Mouse (Mus musculus) gastrocnemius, postnatal 14 days (tissue): ENCODE measurements around the gene Pla2g5. TPM values are rescaled to one million over a fixed set of nuclear protein-coding genes. Genes with fewer than 3 reads are reported as not detected.

Experiments used
- DNase-seq: peaks from one replicate; pipeline ENCODE4 v3.0.0; 2021; ENCODE audit warnings: mixed read lengths
- intact Hi-C: fragments of 180-260 bp; cut with DNase I; formaldehyde crosslinking; loops from one replicate; pipeline ENCODE4 v1.15.1; 2025; ENCODE audit warnings: low total_unique reads
- total RNA-seq, 2 experiments: library from RNA; stranded (reverse); gene quantifications; 2 replicates each; pipeline ENCODE4 v1.2.3; 2021

The Pla2g5 gene
- total RNA-seq, 2 experiments from 2014 or later: 0.95 to 1.8 TPM

DNA sequence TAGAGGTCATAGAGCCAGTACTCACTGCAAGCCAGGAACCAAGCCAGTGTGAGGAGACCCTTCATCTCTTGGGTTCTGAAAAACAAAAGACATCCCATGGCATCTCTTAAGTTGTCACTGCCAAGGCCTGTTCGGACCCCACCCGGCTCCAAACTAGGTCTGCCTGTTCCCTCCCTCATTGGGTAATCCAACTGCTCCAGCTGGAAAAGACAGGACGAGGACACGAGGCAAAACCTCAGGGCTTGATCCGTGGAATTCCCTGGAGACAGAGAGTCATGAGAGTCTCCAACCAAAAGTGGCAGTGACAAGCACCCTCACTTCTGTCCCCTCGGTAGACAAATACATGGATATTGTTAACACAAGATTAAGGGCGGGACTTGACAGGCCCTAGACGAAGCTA, 57.1 kb downstream of the Pla2g5 start:
- intact Hi-C loops: no loop called here
- no peak for DNase-seq

DNA sequence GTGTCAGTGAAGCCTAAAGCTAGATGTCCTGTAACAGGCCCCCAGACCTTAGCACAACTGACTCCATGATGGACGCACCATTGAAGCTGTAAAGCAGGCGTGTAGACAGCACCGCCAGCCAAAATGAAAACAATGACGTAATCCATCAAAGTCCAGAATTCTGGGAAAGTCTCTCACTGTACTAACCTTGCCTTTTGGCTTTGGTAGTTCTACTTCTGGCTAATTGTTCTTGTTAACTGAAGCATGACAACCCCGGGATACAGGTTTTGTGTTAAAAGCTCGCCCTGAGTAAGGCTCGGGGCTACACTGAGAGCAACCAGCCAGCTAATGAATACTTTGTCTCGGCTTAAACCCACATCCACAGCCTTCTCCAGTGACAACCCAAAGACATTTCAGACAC, 58.0 kb downstream of the Pla2g5 start:
- intact Hi-C loops: no loop called here
- DNase-seq: no peak

DNA sequence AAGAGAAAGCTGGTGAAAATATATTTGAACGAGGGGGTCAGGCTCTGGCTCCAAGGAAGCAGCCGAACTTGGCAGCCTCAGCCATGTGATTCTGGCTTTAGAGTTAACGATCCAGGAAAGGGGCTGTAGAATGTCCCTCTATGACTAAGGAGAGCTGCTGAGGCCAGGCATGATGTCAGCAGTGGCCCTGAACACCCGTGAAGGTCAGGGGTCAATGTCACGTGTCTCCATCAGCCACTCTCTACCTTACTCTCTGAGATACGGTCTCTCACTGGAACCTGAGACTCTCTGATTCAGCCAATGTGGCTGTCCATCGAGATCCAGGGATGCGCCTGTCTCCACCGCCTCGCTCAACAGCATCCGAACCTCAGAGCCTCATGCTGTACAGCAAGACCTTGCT, 60.4 kb downstream of the Pla2g5 start:
- DNase-seq: no peak
- intact Hi-C loops: no loop called here

DNA sequence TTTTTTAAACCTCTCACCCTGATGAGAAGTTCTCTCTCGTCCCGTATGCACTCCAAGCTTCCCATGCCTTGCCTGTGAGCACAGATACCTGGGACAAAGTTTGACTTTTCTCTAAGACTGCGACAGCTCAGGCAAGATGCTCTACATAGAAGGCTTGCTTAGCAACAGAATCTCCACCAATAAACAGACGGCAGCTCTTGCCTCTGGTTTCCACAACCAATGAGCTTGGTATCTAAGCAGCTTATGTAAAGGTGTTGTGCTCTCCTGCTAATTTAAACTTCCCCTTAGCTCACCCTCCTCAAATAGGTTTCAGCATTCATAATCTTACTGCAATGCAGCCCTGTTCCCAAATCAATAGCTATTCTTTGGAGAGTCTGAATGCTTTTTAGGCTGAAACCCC, 61.7 kb downstream of the Pla2g5 start:
- intact Hi-C loops: no loop called here
- DNase-seq: no peak

DNA sequence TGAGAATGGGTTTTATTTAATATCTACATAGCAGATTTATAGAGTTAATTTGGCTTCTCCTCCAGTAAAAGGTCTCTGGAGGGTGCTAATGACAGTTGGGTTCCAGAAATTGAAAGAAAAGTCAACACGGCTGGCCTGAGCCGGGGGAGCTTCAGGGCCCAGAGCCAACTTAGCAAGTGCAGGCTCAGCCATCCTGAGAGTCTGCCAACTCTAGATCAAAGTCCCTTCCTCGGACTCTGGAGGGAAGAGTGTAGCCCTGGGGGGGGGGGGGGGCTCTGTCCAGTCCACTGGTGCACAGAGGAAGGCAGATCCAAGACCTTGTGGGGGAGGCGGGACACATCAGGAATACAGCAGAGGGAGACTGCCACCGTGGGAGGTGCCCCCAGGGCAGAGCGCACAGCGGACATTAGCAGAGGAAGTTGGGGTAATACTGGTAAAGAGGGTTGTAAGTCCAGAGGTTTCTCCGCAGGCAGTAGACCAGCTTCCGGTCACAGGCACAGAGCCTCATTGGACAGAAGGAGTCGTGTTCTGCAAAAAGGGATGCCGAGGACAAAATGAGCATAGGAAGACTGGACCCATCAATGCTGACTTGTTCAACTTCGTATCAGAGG, 63.0 kb downstream of the Pla2g5 start:
- DNase-seq: peak; percentile 39
- intact Hi-C loops: no loop called here

DNA sequence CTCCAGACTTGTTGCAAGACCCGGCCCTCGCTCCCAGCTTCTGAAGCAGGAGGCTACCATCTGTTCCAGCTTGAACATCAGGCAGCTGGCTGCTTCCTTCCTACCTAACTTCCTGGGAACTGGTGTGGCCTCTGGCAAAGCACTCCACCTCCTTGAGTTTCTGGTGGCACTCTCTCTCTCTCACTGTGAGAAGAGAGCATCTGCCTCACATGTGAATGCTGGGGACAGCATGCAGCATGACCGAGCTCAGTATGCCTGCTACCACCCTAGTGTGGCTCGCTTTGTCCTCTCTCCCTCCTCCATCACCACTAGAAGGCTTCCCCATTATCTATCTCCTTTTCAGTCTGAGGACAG, 66.1 kb downstream of the Pla2g5 start:
- intact Hi-C loops: no loop called here
- DNase-seq: no peak

DNA sequence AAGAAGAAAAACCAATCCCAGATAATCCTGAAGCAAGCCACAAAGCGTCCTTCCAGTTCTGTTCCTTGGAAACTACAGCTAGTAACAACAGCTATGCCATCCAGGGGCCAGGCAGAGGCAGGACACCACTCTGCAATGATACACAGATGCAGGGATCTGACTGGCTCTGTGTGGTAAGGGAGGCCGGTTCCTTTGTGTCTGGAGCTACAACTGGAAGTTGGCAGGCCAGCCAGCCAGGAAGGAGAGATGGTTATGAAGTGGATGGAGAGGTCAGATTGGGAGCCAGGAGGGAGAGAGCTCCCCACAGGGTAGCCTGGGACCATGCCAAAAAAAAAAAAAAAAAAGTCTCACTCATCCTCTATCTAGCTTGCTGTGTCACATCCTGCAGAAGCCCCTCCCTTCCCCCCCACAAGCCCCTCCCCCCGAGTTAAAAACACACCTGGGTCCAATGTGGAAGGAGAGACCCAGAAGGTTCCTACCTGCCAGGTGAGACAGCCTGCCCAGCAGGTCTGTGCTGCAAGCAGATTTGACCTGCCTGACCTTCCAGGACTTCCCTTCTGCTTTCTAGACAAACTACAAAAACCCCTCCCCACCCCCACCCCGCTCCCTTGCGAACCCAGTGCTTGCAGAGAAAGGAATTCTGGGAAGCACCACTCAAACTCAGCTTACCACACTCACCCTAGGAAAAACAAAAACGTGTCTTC, 66.6 kb downstream of the Pla2g5 start:
- no peak for DNase-seq
- intact Hi-C loops: no loop called here

DNA sequence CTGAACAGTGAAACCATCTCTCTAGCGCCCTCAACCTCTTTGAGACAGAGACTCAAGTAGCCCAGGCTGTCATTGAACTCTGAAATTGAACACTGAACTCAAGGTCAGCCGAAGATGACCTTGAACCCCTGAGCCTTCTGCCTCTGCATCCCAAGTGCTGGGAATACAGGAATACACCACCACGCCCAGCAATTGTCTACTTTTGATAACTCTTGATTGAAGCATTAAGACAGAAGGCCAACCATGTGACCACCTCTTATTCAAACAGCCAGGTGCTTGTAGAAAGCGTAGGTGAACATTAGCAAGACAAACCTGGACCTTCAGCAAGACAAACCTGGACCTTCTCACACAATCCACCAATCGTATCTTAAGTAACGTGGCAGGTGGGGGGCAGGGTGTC, 68.9 kb downstream of the Pla2g5 start:
- no peak for DNase-seq
- intact Hi-C loops: loop anchor here (5.0 kb wide), 1 partner anchor 47 kb away; no protein-coding TSS in a partner anchor

DNA sequence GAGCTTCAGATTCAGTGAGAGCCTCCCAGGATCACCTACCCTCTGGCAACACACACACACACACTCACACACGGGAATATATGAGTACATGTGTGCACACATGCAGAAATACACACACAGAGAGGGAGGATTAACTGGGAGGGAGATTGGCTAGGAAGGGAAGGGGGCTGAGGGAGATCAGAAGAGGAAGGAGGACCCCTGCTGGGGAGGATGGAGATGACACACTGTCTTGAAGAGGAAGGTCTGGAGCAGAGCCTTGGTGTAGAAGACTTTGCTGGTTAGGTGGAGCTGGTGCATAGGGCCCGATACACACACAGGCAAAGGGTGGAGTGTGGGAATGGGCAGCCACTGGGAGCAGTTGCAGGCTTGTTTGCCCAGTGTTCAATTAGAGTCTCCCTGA, 70.0 kb downstream of the Pla2g5 start:
- peak; percentile 38 for DNase-seq
- intact Hi-C loops: loop anchor here (5.0 kb wide), 1 partner anchor 46 kb away; no protein-coding TSS in a partner anchor

DNA sequence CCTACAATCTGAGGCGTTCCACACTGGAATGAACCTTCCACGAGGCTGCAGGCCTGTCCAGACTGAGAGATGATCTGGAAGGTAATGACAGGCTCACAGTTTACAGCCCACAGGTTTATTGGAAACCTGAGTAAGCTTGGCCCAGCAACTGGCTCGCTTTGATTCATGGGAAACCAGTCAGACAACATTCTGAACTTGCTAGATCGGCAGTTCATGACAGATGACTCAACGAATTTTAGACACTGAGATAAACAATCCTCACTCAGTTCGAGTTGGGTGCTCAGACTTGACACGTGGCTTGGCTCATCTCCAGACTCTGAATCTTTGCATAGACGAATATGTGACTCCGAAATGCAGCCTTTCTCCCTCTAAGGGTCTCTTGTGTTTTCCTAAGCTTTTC, 70.7 kb downstream of the Pla2g5 start:
- DNase-seq: no peak

DNA sequence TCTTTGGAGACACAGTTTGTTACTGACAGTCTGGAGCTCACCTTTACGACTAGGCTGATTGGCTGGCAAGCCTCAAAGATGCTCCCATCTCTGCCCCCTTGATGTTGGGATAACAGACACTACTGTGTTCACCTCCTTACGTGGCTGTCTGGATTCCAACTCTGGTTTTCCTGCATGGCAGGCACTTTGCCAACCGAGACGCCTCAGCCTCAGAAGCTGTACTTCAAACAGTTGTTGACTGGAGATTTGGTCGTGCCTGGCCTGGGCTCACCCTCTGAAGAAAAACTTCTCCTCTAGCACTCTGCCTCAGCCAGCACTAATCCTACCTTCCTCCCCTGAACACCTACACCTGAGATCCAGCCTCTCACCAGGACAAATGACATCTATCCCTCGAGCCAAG, 71.8 kb downstream of the Pla2g5 start:
- intact Hi-C loops: loop anchor here (5.0 kb wide), 1 partner anchor 44 kb away; no protein-coding TSS in a partner anchor
- no peak for DNase-seq

More for the DNA sequence above, 70.7 kb downstream of the Pla2g5 start:
- intact Hi-C loops: loop anchor here (5.0 kb wide), 1 partner anchor 45 kb away; no protein-coding TSS in a partner anchor

DNA sequence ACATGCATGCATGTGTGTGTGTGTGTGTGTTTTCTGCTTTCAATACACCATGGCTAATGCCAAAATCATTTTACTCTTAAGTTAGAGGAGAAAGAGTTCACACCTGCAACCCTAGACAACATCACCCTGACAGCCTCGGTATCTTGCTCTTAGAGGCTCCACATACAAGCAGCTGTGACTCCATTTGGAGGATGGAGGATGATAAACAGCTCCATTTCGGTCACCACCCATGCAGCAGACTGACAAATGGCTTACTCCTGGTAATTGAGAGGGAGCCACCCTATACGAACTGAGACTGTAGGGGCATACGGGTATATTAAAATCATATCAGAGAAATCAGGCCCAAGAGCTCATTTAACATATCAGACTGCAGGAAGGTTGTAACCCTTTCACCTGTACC, 74.9 kb downstream of the Pla2g5 start:
- no peak for DNase-seq
- intact Hi-C loops: no loop called here

DNA sequence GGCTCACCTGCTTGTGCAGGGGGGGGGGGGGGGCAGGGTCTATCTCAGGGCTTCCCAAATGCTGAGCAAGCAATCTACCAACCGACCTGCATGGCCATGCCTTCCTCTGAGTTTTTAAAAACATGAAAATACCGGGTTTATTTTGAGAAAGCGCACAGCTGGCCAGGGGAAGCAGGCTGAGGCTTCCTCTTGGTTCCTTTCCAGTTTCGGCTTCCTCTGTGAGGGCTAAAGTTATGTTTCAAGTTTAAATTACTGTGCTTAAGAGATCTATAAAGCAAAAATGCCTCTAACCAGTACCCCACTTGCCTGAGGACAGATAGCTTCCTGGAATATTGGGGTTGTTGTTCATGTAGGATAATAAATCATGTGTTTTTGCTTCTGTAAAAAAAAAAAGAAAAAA, 77.1 kb downstream of the Pla2g5 start:
- intact Hi-C loops: no loop called here
- DNase-seq: no peak

DNA sequence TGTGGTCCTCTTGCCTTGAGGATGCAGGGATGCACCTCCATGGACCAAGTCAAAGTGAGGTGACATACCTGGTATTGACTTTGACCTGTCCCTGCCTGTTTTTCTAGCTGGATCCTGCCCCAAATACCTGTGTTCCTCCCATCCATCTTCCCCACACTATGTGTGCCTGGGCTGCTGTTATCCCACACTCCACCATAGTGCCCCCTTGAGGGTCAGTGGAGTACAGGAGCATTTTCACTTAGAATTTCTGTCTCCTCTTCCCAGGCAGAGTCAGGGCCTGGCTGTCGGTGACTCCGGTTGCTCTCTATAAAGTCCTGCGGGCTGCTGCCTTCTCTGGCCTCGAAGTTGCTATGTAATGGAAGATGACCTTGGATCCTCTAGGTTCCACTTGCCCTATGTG, 77.6 kb downstream of the Pla2g5 start:
- intact Hi-C loops: no loop called here
- DNase-seq: no peak

DNA sequence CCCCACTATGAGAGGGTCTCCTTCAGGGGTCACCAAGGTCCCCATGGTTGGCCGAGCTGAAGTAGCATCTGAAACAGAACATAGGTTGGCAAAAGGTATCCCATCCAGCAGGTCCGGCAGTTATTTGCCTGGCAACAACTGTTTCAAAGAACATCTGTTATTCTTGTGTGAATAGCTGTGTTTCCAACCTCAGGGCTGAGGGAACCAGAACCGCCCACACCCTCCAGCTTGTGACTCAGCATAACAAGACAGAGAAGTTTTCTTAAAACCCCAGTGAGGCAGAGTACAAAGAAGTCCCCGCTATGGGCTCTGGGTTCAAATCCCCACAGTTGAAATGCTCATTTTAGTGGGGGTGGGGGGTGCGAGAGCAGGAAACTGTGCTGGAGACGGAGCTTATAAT, 81.2 kb downstream of the Pla2g5 start:
- DNase-seq: peak; percentile 39
- intact Hi-C loops: no loop called here

DNA sequence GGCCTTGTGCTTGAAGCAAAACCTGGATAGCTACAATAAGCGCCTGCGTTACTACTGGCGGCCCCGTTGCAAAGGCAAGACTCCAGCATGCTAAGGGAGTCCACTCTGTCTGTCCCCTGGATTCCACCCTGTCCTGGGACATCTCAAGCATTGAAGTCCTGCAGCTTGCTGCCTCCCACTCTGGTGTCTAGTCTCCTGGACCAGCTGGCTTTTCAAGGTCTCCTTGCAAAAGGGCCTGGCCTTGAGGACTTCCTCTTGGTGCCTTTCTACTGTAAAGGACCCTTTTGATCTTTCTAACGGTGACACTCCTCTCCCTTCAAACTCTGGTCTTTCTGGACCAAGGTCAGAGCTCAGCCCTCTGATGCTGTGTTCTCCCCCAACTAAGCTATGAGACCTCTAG, 83.0 kb downstream of the Pla2g5 start:
- intact Hi-C loops: no loop called here
- no peak for DNase-seq

DNA sequence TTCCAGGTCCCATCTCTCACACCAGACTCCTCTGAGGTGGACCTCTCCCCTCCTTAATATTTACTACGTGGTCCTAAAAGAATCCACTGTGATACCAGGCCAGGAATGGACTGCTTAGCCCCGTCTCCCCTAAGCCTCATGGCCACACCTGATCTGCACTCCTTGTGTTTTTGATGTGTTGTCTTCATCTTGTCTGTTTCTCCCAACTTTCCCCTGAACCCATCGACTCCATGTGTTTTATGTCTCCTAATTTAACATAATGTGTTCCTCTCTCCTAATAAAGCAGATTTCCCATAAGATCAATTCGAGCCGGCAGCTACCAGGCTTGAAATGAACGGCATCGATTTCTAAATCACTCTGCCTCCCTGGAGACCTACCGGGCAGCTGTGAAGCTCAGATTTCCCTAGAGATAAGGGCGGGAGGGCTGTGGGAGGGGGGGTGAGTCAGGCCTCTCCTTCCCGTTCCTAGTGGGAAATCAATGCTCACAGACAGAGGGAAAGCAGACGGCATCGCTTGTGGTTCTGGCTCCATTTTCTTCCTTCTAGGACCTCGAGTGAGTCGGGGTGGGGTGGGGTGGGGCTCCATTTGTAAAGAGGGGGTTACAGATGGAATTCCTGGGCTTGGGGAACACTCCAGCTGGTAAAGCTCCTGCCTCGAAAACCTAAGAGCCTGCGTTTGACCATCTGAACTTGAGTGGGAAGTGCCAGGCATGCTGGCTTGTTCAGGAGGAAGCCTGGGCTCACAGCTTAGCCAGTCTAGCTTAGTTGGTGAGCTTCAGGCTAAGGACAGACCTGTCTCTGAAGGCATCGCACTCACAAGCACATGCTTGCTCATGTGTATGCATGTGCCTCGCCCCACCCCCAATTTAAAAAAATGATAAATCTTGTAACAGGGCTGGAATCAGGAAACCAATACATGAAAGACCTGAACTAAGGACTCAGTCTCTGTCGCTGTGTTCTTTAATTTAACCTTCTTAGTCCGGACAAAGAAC, 85.6 kb downstream of the Pla2g5 start:
- no peak for DNase-seq
- intact Hi-C loops: no loop called here

DNA sequence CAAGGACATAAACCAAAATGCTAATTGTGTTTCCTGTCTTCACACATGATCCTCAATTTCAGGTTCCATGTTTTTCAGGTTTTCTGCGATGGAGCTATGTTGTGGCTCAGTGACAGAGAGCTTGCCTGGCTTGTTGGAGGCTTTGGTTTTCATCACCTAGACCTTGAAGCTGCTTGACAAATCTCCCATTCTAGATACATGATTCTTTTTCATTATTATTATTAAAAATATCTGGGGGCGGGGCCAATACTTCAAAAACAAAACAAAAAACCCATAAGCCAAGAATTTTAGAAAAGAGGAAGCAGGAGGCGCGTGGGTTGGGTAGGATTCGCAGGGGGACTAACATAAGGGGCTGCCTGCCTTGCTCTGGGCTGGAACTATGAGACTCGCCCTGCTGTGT, 87.8 kb downstream of the Pla2g5 start, which contains the start of gene Pla2g2d:
Gene Pla2g2d (plus strand): TSS at position 301 of the 400 bp plus-strand sequence.
- no peak for DNase-seq
- intact Hi-C loops: no loop called here

DNA sequence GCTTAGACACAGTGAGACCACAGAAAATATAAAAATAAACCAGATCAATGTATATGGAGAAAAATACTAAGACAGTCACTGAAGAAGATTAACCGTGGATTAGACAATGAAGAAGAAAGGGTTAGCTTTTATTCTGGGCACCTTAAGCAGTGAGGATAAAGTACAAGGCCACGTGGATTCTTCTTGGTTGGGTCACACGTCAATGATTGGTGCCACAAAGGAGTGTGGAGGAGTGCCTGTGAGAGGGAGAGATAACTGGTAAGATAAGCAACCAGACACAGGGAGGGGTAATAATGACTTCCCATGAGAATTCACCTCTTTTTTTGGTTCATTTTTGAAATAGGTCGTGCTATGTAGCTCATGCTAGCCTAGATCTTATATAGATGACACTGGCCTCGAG, 90.9 kb downstream of the Pla2g5 start:
- intact Hi-C loops: no loop called here

DNA sequence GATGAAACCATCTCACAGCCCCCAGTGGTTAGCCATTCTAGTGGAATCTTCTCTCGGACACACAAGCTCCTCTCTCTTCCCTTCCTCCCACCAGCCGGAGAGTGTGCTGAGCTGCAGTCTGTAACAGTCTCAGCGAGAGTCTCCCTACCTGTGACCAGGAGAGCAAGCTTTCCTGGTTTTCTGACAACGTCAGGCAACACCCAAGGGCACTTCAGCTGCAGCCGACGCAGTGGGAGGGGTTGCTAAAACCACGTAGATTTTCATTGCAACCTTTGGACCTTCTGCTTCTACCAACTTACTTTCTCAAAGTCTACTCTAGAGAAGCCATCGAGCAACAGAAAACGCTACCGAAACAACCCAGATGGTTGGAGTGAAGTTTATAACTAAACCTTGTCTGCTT, 91.3 kb downstream of the Pla2g5 start:
- intact Hi-C loops: no loop called here
- no peak for DNase-seq

More for the DNA sequence above, 90.9 kb downstream of the Pla2g5 start:
- DNase-seq: no peak
